Mouse (Mus musculus) liver, embryonic 18 days (tissue): ENCODE measurements around the gene Mcrs1. TPM values are rescaled to one million over a fixed set of nuclear protein-coding genes. Genes with fewer than 3 reads are reported as not detected.

Source experiments
- polyA plus RNA-seq: library from polyadenylated mRNA; depleted of rRNA; stranded (reverse); fragments of >200 nt; gene quantifications from 2 replicates; pipeline ENCODE4 v1.2.3, GENCODE M21; 2012; rRNA removed

The Mcrs1 gene
- polyA plus RNA-seq = 17.7 and 17.8 TPM in 2 replicates

DNA sequence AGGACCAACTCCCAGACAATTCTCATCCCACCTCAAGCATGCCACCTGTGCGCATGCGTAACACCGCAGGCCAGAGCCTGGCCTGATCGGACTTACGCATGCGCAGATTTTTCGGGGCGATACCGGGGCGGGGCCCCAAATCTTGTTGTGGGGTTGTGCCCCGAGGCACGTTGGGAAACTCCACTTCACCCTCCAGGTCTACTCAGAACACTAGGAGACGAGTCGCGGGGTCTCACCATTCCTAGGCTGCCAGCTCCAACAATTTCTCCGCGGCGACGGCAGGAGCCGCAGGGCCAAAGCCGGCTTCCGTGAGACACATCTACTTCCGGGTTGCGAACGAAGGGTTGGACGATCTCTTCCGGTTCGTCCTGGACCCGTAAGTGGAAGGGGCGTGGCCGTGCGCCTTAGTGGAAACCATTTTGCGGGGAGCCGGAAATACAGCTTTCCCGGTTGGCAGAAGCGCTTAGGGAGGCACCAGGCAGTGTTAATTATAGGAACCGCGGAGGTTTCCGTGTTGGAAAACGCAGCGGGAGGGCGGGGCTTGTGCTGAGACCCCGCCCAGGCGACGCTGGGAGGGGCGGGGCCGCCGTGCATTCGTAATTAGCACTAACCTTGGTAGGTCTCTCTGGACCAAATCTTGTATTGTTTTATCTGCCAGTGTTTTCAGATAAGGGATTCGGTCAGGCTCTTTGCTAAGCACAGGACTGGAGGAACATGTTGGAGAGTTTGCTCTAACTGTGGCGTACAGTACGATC is at the start of gene Mcrs1:
Gene Mcrs1 (minus strand): TSS at position 336 of the 755 bp plus-strand sequence.

GRCm38 (mm10) chr15:99295484-99295981 is 43.8 kb upstream of the Mcrs1 start, which contains the start of gene Fam186b:
Gene Fam186b (minus strand): TSS chr15:99295888.

DNA sequence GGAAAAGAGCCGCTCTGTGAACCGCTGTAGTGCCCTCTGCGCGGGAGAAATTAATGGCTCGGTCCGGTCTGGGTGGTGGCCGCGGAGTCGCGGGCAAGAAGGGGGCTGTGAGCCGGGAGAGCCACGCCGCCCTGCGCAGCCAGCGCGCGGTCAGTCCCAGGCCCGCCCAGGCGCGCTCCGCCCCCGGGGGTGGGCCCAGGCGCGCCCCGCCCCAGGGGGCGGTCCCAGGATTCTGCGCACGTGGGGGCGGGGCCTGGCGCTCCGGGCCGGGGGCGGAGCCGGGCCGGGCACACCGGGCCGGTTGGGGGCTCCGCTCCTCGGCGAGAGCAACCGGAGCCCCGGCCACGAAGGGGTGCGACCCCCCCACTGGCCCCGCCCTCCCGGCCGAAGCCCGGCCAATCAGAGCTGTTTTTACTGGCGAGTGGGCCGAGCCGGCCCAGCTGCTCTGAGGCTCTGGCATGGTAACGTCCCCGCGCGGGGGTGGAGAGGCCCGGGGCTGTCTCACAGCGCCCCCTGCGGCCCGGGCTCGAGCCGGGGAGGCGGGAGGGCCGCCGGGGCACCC is 43.1 kb upstream of the Mcrs1 start, which contains the start of gene Prpf40b:
Gene Prpf40b (plus strand): TSS at position 275 of the 562 bp plus-strand sequence.

DNA sequence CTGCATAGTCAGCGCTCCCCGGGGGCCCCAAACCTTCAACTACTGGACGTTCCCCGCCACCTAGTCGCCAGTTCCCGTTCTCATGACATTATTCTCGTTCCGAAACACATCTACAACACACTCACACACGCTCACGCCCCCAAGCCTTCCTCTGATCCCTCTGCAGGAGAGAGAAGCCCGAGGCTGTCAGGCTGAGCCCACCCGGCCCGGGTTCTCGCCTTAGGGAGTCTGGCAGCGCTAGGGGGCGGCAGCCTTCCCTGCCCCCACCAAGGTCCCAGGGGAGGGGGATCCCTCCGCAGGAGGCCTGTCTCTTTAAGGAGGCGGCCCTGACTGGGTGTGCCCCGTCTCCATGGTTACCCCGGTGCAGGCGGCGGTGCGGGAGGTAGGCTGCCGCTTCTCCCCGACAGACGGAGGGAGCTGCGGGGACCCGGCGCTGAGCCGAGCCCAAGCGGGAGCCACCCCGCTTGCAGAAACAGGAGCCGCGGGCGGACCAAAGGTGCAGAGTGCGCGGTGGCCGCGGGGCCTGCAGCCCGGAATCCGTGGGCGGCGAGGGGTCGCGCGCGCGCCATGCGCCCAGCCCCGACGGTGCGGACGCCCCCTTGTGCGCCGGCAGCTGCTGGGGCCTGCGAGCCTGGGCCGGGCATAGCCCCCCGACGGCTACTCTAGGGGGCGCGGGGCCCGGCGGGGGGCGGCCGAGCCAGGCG is 27.4 kb downstream of the Mcrs1 start, which contains the start of gene Kcnh3:
Gene Kcnh3 (plus strand): TSS at position 654 of the 704 bp plus-strand sequence.

Other genes starting within 250 kb of the Mcrs1 start
- 221 and 258 TPM in 2 replicates for gene Tuba1c, start 222.1 kb downstream of the Mcrs1 start, polyA plus RNA-seq
- 0.17 and 0.37 TPM in 2 replicates for gene Prph, start 196.8 kb downstream of the Mcrs1 start, polyA plus RNA-seq
- gene Troap, start 177.4 kb downstream of the Mcrs1 start, polyA plus RNA-seq = 6.3 and 9.4 TPM in 2 replicates
- gene C1ql4, start 164.1 kb downstream of the Mcrs1 start, polyA plus RNA-seq = 0.02 and 0.07 TPM in 2 replicates
- 32.2 and 35.9 TPM in 2 replicates for gene Dnajc22, start 158.8 kb downstream of the Mcrs1 start, polyA plus RNA-seq
- gene Spats2, start 126.0 kb downstream of the Mcrs1 start, polyA plus RNA-seq = 5.8 and 6.0 TPM in 2 replicates
- gene Kcnh3, start 27.1 kb downstream of the Mcrs1 start, polyA plus RNA-seq = 0.17 and 0.20 TPM in 2 replicates
- gene Prpf40b, start 43.1 kb upstream of the Mcrs1 start, polyA plus RNA-seq = 14.0 and 19.0 TPM in 2 replicates
- 0.01 and 0.06 TPM in 2 replicates for gene Fam186b, start 43.9 kb upstream of the Mcrs1 start, polyA plus RNA-seq
- gene Fmnl3, start 118.5 kb upstream of the Mcrs1 start, polyA plus RNA-seq = 3.3 and 4.7 TPM in 2 replicates
- 315 and 335 TPM in 2 replicates for gene Tmbim6, start 140.9 kb upstream of the Mcrs1 start, polyA plus RNA-seq
- gene Nckap5l, start 205.8 kb upstream of the Mcrs1 start, polyA plus RNA-seq = 0.52 and 0.78 TPM in 2 replicates
- 2.4 and 2.6 TPM in 2 replicates for gene Bcdin3d, start 222.8 kb upstream of the Mcrs1 start, polyA plus RNA-seq